Mouse (Mus musculus): Measurements from ENCODE around the gene Akap6. TPM values are rescaled to one million over a fixed set of nuclear protein-coding genes. Genes with fewer than 3 reads are reported as not detected.
A peak's percentile ranks its signal among the peaks of the same experiment; 100 is the strongest.

Akap6 gene
- polyA plus RNA-seq, 1 experiment from 2014 or later, result 27.2 TPM

- Histone ChIP-seq H3K27ac (replicated peaks) (no peak overlapping the region), H3K4me2 (no peak overlapping the region), H3K9me3 (no peaks in the 10 kb centered on the region), H3K9ac (no peak overlapping the region), H3K27me3 (no peaks in the 10 kb centered on the region), H3K4me3 (no peak overlapping the region), H3K36me3 (peaks cover 10% of the 10 kb centered on the region; the same call in 1 of the 2 replicates), H3K4me1 (replicated peaks) (peaks cover 11% of the 10 kb centered on the region)
- no peak for ATAC-seq (ENCODE audit: low read depth)
- WGBS, result 79% methylated on average over 4 of the region's 4 CpGs
These were observed 328.1 kb downstream of the Akap6 start for GRCm38 (mm10) chr12:53027308-53027707.

- H3K36me3 ChIP-seq, result peaks cover 10% of the 10 kb centered on the region; the same call in 1 of the 2 replicates
- H3K9ac ChIP-seq, result no peak overlapping the region
- no peaks in the 10 kb centered on the region for H3K27me3 ChIP-seq
- WGBS, result 54% methylated on average over 5 of the region's 5 CpGs
- H3K27ac ChIP-seq (replicated peaks), result 0 out of 2 replicates have a peak overlapping the region, but pooled peaks have one; percentile 18
- H3K4me2 ChIP-seq, result no peak overlapping the region
- ATAC-seq (ENCODE audit: low read depth), result no peak
- H3K4me3 ChIP-seq, result no peak overlapping the region
- H3K4me1 ChIP-seq (replicated peaks), result peaks cover 18% of the 10 kb centered on the region
- no peaks in the 10 kb centered on the region for H3K9me3 ChIP-seq
These were observed 329.7 kb downstream of the Akap6 start for GRCm38 (mm10) chr12:53028926-53029325.

- ATAC-seq (ENCODE audit: low read depth), result no peak
- Histone ChIP-seq H3K9ac (no peak overlapping the region), H3K4me3 (no peak overlapping the region), H3K4me2 (no peak overlapping the region), H3K36me3 (peaks cover 10% of the 10 kb centered on the region; the same call in 1 of the 2 replicates), H3K27ac (replicated peaks) (no peak overlapping the region), H3K9me3 (no peaks in the 10 kb centered on the region), H3K27me3 (no peaks in the 10 kb centered on the region), H3K4me1 (replicated peaks) (peaks cover 22% of the 10 kb centered on the region)
- WGBS, result 65% methylated on average over 6 of the region's 6 CpGs
These were observed 330.7 kb downstream of the Akap6 start for GRCm38 (mm10) chr12:53029910-53030309.

GRCm38 (mm10) chr12:53032762-53033161 is 333.6 kb downstream of the Akap6 start:
- WGBS, result 3% methylated on average over 7 of the region's 7 CpGs
- peak overlapping the region; percentile 82 for H3K27ac ChIP-seq (replicated peaks)
- no peak overlapping the region for H3K4me3 ChIP-seq
- H3K9ac ChIP-seq, result no peak overlapping the region
- H3K36me3 ChIP-seq, result peaks cover 7% of the 10 kb centered on the region; the same call in 1 of the 2 replicates
- peak overlapping the region; percentile 24 for H3K4me2 ChIP-seq
- peaks cover 22% of the 10 kb centered on the region for H3K4me1 ChIP-seq (replicated peaks)
- ATAC-seq (ENCODE audit: low read depth), result peak; percentile 91
- no peaks in the 10 kb centered on the region for H3K9me3 ChIP-seq
- no peaks in the 10 kb centered on the region for H3K27me3 ChIP-seq

GRCm38 (mm10) chr12:53033404-53033913 is 334.3 kb downstream of the Akap6 start:
- peak overlapping the region; percentile 24 for H3K4me2 ChIP-seq
- H3K27ac ChIP-seq (replicated peaks), result peak overlapping the region; percentile 82
- H3K27me3 ChIP-seq, result no peaks in the 10 kb centered on the region
- no peak overlapping the region for H3K9ac ChIP-seq
- ATAC-seq (ENCODE audit: low read depth), result peak; percentile 84
- H3K36me3 ChIP-seq, result 0 out of 2 replicates have a peak, but pooled peaks cover under 1% of the 10 kb centered on the region
- WGBS, result 10% methylated on average over 14 of the region's 14 CpGs
- peaks cover 22% of the 10 kb centered on the region for H3K4me1 ChIP-seq (replicated peaks)
- no peaks in the 10 kb centered on the region for H3K9me3 ChIP-seq
- no peak overlapping the region for H3K4me3 ChIP-seq

- Histone ChIP-seq H3K36me3 (no peaks in the 10 kb centered on the region), H3K4me3 (no peak overlapping the region), H3K9ac (no peak overlapping the region), H3K27ac (replicated peaks) (no peak overlapping the region), H3K9me3 (no peaks in the 10 kb centered on the region), H3K27me3 (no peaks in the 10 kb centered on the region), H3K4me2 (no peak overlapping the region), H3K4me1 (replicated peaks) (no peaks in the 10 kb centered on the region; the same call in 1 of the 2 replicates)
- ATAC-seq (ENCODE audit: low read depth), result no peak
- WGBS, result 90% methylated on average over 5 of the region's 5 CpGs
These were observed 341.5 kb downstream of the Akap6 start for GRCm38 (mm10) chr12:53040634-53041033.

- Histone ChIP-seq H3K9ac (no peak overlapping the region), H3K27ac (replicated peaks) (no peak overlapping the region)
- ATAC-seq (ENCODE audit: low read depth), result no peak
These were observed 343.6 kb downstream of the Akap6 start for GRCm38 (mm10) chr12:53042739-53043138.

GRCm38 (mm10) chr12:53057606-53058005 is 358.4 kb downstream of the Akap6 start:
- no peaks in the 10 kb centered on the region for H3K27me3 ChIP-seq
- no peak for ATAC-seq (ENCODE audit: low read depth)
- H3K9ac ChIP-seq, result no peak overlapping the region
- no peaks in the 10 kb centered on the region for H3K9me3 ChIP-seq
- no peak overlapping the region for H3K4me2 ChIP-seq
- H3K4me1 ChIP-seq (replicated peaks), result peaks cover 31% of the 10 kb centered on the region
- no peak overlapping the region for H3K4me3 ChIP-seq
- no peak overlapping the region for H3K27ac ChIP-seq (replicated peaks)
- no peaks in the 10 kb centered on the region for H3K36me3 ChIP-seq
- 91% methylated on average over 7 of the region's 7 CpGs for WGBS

More at GRCm38 (mm10) chr12:53042739-53043138, 343.6 kb downstream of the Akap6 start:
- Histone ChIP-seq H3K27me3 (no peaks in the 10 kb centered on the region), H3K9me3 (no peaks in the 10 kb centered on the region), H3K36me3 (no peaks in the 10 kb centered on the region), H3K4me2 (no peak overlapping the region), H3K4me3 (no peak overlapping the region), H3K4me1 (replicated peaks) (no peaks in the 10 kb centered on the region; the same call in 1 of the 2 replicates)
- 12% methylated on average over 5 of the region's 5 CpGs for WGBS

GRCm38 (mm10) chr12:53060903-53061302 is 361.7 kb downstream of the Akap6 start:
- no peak overlapping the region for H3K9ac ChIP-seq
- no peak overlapping the region for H3K4me3 ChIP-seq
- no peak for ATAC-seq (ENCODE audit: low read depth)
- H3K36me3 ChIP-seq, result no peaks in the 10 kb centered on the region
- peak overlapping the region; percentile 75 for H3K27ac ChIP-seq (replicated peaks)
- 32% methylated on average over 6 of the region's 6 CpGs for WGBS
- no peak overlapping the region for H3K4me2 ChIP-seq
- no peaks in the 10 kb centered on the region for H3K27me3 ChIP-seq
- no peaks in the 10 kb centered on the region for H3K9me3 ChIP-seq
- H3K4me1 ChIP-seq (replicated peaks), result peaks cover 59% of the 10 kb centered on the region

- H3K27me3 ChIP-seq, result no peaks in the 10 kb centered on the region
- H3K36me3 ChIP-seq, result no peaks in the 10 kb centered on the region
- 3% methylated on average over 7 of the region's 7 CpGs for WGBS
- H3K9ac ChIP-seq, result no peak overlapping the region
- peak; percentile 45; the same call in 1 of the 2 replicates for ATAC-seq (ENCODE audit: low read depth)
- H3K27ac ChIP-seq (replicated peaks), result peak overlapping the region; percentile 75
- H3K9me3 ChIP-seq, result no peaks in the 10 kb centered on the region
- H3K4me1 ChIP-seq (replicated peaks), result peaks cover 64% of the 10 kb centered on the region
- peak overlapping the region; percentile 24 for H3K4me2 ChIP-seq
- no peak overlapping the region for H3K4me3 ChIP-seq
These were observed 362.4 kb downstream of the Akap6 start for GRCm38 (mm10) chr12:53061466-53062124.

GRCm38 (mm10) chr12:53063003-53063402 is 363.8 kb downstream of the Akap6 start:
- no peak for ATAC-seq (ENCODE audit: low read depth)
- H3K9me3 ChIP-seq, result no peaks in the 10 kb centered on the region
- H3K27ac ChIP-seq (replicated peaks), result peak overlapping the region; percentile 75; the same call in 1 of the 2 replicates
- 0 out of 2 replicates have a peak overlapping the region, but pooled peaks have one; percentile 2 for H3K4me2 ChIP-seq
- peaks cover 64% of the 10 kb centered on the region for H3K4me1 ChIP-seq (replicated peaks)
- no peaks in the 10 kb centered on the region for H3K27me3 ChIP-seq
- no peak overlapping the region for H3K4me3 ChIP-seq
- H3K36me3 ChIP-seq, result no peaks in the 10 kb centered on the region
- 9% methylated on average over 9 of the region's 9 CpGs for WGBS
- H3K9ac ChIP-seq, result no peak overlapping the region

GRCm38 (mm10) chr12:53064241-53064760 is 365.1 kb downstream of the Akap6 start:
- no peaks in the 10 kb centered on the region for H3K27me3 ChIP-seq
- no peak overlapping the region for H3K9ac ChIP-seq
- no peak overlapping the region for H3K4me3 ChIP-seq
- peak; percentile 68; the same call in 1 of the 2 replicates for ATAC-seq (ENCODE audit: low read depth)
- no peak overlapping the region for H3K4me2 ChIP-seq
- peaks cover 70% of the 10 kb centered on the region for H3K4me1 ChIP-seq (replicated peaks)
- H3K9me3 ChIP-seq, result no peaks in the 10 kb centered on the region
- H3K27ac ChIP-seq (replicated peaks), result peak overlapping the region; percentile 39
- H3K36me3 ChIP-seq, result no peaks in the 10 kb centered on the region
- WGBS, result 17% methylated on average over 4 of the region's 4 CpGs
